8 mouse cellular contexts compared by ENCODE assay signal in the genomic region with DNA sequence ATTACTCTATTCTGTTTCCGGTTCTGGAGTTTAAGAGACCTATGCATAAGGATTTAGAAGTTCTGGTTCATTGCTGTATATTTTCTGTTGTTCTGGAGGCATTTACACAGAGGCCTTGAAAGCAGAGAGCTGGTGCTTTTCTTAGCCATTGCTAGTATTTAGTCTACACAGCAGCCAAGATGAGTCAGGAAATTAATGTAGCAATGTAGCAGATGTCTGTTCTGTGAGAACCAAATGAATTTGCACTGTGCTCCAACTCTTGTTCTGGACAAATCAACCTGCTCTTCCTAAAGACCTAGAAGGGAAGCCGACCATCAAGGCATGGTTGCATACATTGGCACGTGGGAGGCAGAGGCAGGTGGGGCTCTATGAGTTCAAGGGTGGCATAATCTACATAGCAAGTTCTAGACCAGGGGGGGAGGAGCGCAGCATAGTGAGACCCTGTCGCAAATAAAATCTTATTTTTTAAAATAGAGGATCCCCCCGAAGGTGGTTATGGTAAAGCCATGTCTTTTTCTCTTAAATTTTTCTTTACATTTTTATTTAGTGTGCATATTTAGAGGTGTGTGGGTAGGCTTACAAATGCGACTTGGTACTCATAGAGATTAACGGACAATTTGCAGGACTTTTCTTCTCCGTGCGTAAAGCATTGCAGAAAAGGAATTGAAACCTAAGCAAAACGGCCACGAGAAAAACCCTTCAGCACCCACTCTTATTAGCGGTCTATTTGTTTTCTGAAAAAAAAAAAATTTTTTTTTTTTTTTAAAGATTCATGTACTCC. TPM values are rescaled to one million over a fixed set of nuclear protein-coding genes. Genes with fewer than 3 reads are reported as not detected.
A peak's percentile ranks its signal among the peaks of the same experiment; 100 is the strongest.
DNase-seq lines count a peak whose midpoint lies in the region; ATAC-seq and TF ChIP-seq lines count a peak whose summit lies in the region.

No protein-coding gene starts in this region.

- no peak for TF ChIP-seq CTCF in spleen, adult 2 months (IDR thresholded peaks at IDR 0.05; ENCODE audit: extremely low read depth, insufficient read depth, insufficient read length, insufficient replicate concordance)

- DNase-seq in frontal cortex, postnatal 25 days (ENCODE audit: low spot score in 2 of 2) = no peak
- DNase-seq in spleen, adult 2 months (ENCODE audit: low read depth in 1 of 2, low spot score in 2 of 2) = no peak
- no peak for DNase-seq in spleen, postnatal 10 days (ENCODE audit: low spot score in 2 of 2)
- no peak for DNase-seq in urinary bladder, postnatal 4 days (ENCODE audit: low spot score in 2 of 2)
- DNase-seq in cerebellum, postnatal 14 days = no peak

- no peak for TF ChIP-seq POLR2A in spleen, adult 2 months (IDR thresholded peaks at IDR 0.05; ENCODE audit: low read depth, low read length)

- peak overlapping the region; percentile 85; the same call in 1 of the 2 replicates for H3K4me3 ChIP-seq in spleen, adult 2 months (ENCODE audit: extremely low read depth, insufficient read depth, insufficient read length)
- peak overlapping the region; percentile 91 for H3K4me3 ChIP-seq in limb, embryonic 13.5 days
- H3K4me3 ChIP-seq in stomach, embryonic 15.5 days (replicated peaks) = peak overlapping the region; percentile 74

- no peaks in the 10 kb centered on the region for H3K27me3 ChIP-seq in spleen, adult 2 months (ENCODE audit: control insufficient read depth, insufficient read depth, low read length)
- H3K27me3 ChIP-seq in limb, embryonic 13.5 days = no peaks in the 10 kb centered on the region
- H3K27me3 ChIP-seq in stomach, embryonic 15.5 days (replicated peaks) = no peaks in the 10 kb centered on the region

- H3K36me3 ChIP-seq in spleen, adult 2 months (ENCODE audit: control insufficient read depth, insufficient read depth, low read length) = no peaks in the 10 kb centered on the region
- peaks cover 9% of the 10 kb centered on the region for H3K36me3 ChIP-seq in limb, embryonic 13.5 days
- no peaks in the 10 kb centered on the region for H3K36me3 ChIP-seq in stomach, embryonic 15.5 days

- ATAC-seq in frontal cortex, adult (ENCODE audit: low TSS enrichment) = peak; percentile 85
- ATAC-seq in limb, embryonic 13.5 days (ENCODE audit: low FRiP score, low read depth) = no peak
- ATAC-seq in stomach, embryonic 15.5 days (ENCODE audit: insufficient read depth, low FRiP score, low read depth) = no peak

- peak overlapping the region; percentile 95 for H3K9ac ChIP-seq in limb, embryonic 13.5 days
- peak overlapping the region; percentile 81; the same call in 1 of the 2 replicates for H3K9ac ChIP-seq in stomach, embryonic 15.5 days

- 33% methylated on average over 13 of the region's 13 CpGs for WGBS in spleen, adult 2 months
- 70% methylated on average over 13 of the region's 13 CpGs for WGBS in limb, embryonic 13.5 days
- 61% methylated on average over 13 of the region's 13 CpGs for WGBS in stomach, embryonic 15.5 days

- H3K4me1 ChIP-seq in spleen, adult 2 months (ENCODE audit: control insufficient read depth, insufficient read depth, insufficient read length) = peaks cover 2% of the 10 kb centered on the region; the same call in 1 of the 2 replicates
- H3K4me1 ChIP-seq in limb, embryonic 13.5 days = peaks cover 20% of the 10 kb centered on the region
- peaks cover 4% of the 10 kb centered on the region; the same call in 1 of the 2 replicates for H3K4me1 ChIP-seq in stomach, embryonic 15.5 days

- peak overlapping the region; percentile 76 for H3K4me2 ChIP-seq in limb, embryonic 13.5 days (replicated peaks)
- H3K4me2 ChIP-seq in stomach, embryonic 15.5 days = peak overlapping the region; percentile 85

- H3K9me3 ChIP-seq in limb, embryonic 13.5 days = no peaks in the 10 kb centered on the region
- H3K9me3 ChIP-seq in stomach, embryonic 15.5 days = no peaks in the 10 kb centered on the region

- no peak overlapping the region for H3K27ac ChIP-seq in spleen, adult 2 months (ENCODE audit: insufficient read depth, low read length)
- no peak overlapping the region for H3K27ac ChIP-seq in limb, embryonic 13.5 days
- no peak overlapping the region for H3K27ac ChIP-seq in stomach, embryonic 15.5 days

RNA-seq across cellular contexts. Expression of gene Hells, which starts 1.1 kb away (rescaled TPM):
- 0.79 and 0.87 TPM in 2 replicates for polyA plus RNA-seq in spleen, adult 2 months (2012; rRNA removed)
- polyA plus RNA-seq in limb, embryonic 13.5 days (2015; fragmentation: Nextera tagmentation; extraction: Ambion mirVana) = 46.5 and 47.4 TPM in 2 replicates
- polyA plus RNA-seq in stomach, embryonic 15.5 days (2015; fragmentation: Nextera tagmentation; extraction: Ambion mirVana) = 42.8 and 45.9 TPM in 2 replicates

Comparison
In these comparisons a context has a peak if more than half of its experiments do, and no peak if none do; other contexts are left out.
1. RNA of gene Hells, which starts 1.1 kb away (polyA plus RNA-seq): 46.5 to 47.4 TPM in limb, embryonic 13.5 days and 42.8 to 45.9 TPM in stomach, embryonic 15.5 days; 0.79 to 0.87 TPM in spleen, adult 2 months; every median in the first group is over 10 times any median in the second.
2. Peak in every context shown above with its lines, with median percentiles within 50 percentile points of each other: H3K4me3 ChIP-seq.